ENCODE assay signal across 11 mouse cellular contexts in genomic region chr6:114778650-114779049, GRCm38 (mm10).
DNase-seq lines count a peak whose midpoint lies in the region; ATAC-seq and TF ChIP-seq lines count a peak whose summit lies in the region.
"Had no signal": no experiment of that assay in that cellular context is flagged by ENCODE, and none has a peak within 500 bp of the region (broad histone marks: within the 10 kb centered on the region; RNA-seq: fewer than 3 reads in every experiment).

No protein-coding gene starts in this region.

- 0 out of 2 replicates have a peak, but pooled peaks have one; percentile 45 for ATAC-seq in hindbrain, postnatal 0 days
- ATAC-seq: intestine, postnatal 0 days had no signal

- no peak for TF ChIP-seq CTCF in hindbrain, postnatal 0 days (IDR thresholded peaks at IDR 0.05; ENCODE audit: low read depth)

- intact Hi-C loops in left cerebral cortex, postnatal 4 days (cut with DNase I) = no loop called here
- intact Hi-C loops in left cerebral cortex, postnatal 25 days (cut with DNase I) = loop anchor here (10.0 kb wide), 1 partner anchor 356 kb away; the partner anchor contains the start of gene Syn2

- no peak overlapping the region for H3K9ac ChIP-seq in hindbrain, postnatal 0 days (replicated peaks; ENCODE audit: low read length)
- H3K9ac ChIP-seq: embryonic facial prominence, embryonic 12.5 days had no signal

- no peak overlapping the region for H3K4me2 ChIP-seq in hindbrain, postnatal 0 days (ENCODE audit: low read depth, low read length)
- H3K4me2 ChIP-seq: embryonic facial prominence, embryonic 12.5 days had no signal

- H3K4me3 ChIP-seq in hindbrain, postnatal 0 days (ENCODE audit: low read length) = no peak overlapping the region
- H3K4me3 ChIP-seq: embryonic facial prominence, embryonic 12.5 days; layer of hippocampus, adult 2 months had no signal

- WGBS in hindbrain, postnatal 0 days = 25% methylated on average over 8 of the region's 8 CpGs

- peak; percentile 11 for DNase-seq in left cerebral cortex, postnatal 4 days
- DNase-seq in left cerebral cortex, postnatal 25 days (ENCODE audit: low spot score in 2 of 2) = no peak
- DNase-seq in spleen, adult 12 weeks (ENCODE audit: low spot score) = peak; percentile 4
- DNase-seq in spleen, postnatal 14 days (ENCODE audit: low spot score in 2 of 2) = no peak
- DNase-seq in hindbrain, postnatal 0 days (ENCODE audit: low spot score) = peak; percentile 50
- no peak for DNase-seq in urinary bladder, postnatal 10 days (ENCODE audit: low spot score)
- DNase-seq in layer of hippocampus, postnatal 10 days (ENCODE audit: low spot score in 2 of 2) = no peak
- DNase-seq: cerebellum, adult 18-20 months had no signal

- H3K27ac ChIP-seq in hindbrain, postnatal 0 days = no peak overlapping the region
- H3K27ac ChIP-seq: embryonic facial prominence, embryonic 12.5 days; layer of hippocampus, adult 2 months had no signal

- no peaks in the 10 kb centered on the region for H3K36me3 ChIP-seq in hindbrain, postnatal 0 days (ENCODE audit: insufficient read depth, low read length)
- H3K36me3 ChIP-seq: embryonic facial prominence, embryonic 12.5 days had no signal

- H3K9me3 ChIP-seq in hindbrain, postnatal 0 days (ENCODE audit: low read length) = no peaks in the 10 kb centered on the region
- H3K9me3 ChIP-seq: embryonic facial prominence, embryonic 12.5 days had no signal

- H3K27me3 ChIP-seq in hindbrain, postnatal 0 days (ENCODE audit: insufficient read depth, low read length) = no peaks in the 10 kb centered on the region
- H3K27me3 ChIP-seq: embryonic facial prominence, embryonic 12.5 days had no signal

- peaks cover 8% of the 10 kb centered on the region; the same call in 1 of the 2 replicates for H3K4me1 ChIP-seq in hindbrain, postnatal 0 days (ENCODE audit: insufficient read depth, low read length)

Comparison
In these comparisons a context has a peak if more than half of its experiments do, and no peak if none do; other contexts are left out.
1. DNase-seq: peak in left cerebral cortex, postnatal 4 days (single experiment), spleen, adult 12 weeks (single experiment) and hindbrain, postnatal 0 days (single experiment); none in left cerebral cortex, postnatal 25 days (0 of 2), spleen, postnatal 14 days (0 of 2), urinary bladder, postnatal 10 days (single experiment) and layer of hippocampus, postnatal 10 days (0 of 2).